In the genomic region with DNA sequence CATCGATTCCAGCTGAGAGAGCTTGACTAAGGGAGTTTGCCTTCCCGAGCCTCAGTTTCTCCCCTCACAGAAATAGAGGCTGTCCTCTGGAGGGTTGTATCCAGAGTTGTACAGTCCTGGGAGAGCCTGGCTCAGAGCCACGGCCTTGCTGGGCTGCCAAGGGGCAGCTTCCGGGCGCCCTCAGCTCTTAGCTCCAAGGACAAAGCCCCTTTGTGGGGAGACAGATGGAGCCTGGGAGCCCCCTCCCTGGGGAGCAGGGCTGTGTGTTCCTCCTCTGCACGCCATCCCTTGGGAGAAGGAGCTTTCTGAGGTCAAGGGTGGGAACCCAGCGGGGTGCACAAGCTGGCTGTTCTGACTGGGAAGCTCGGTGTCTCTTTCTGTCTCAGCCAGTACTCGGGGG, we compare ENCODE assay signal across 8 mouse cellular contexts. TPM values are rescaled to one million over a fixed set of nuclear protein-coding genes. Genes with fewer than 3 reads are reported as not detected.
DNase-seq lines count a peak whose midpoint lies in the region; ATAC-seq lines count a peak whose summit lies in the region.
"Had no signal": no experiment of that assay in that cellular context is flagged by ENCODE, and none has a peak within 500 bp of the region (broad histone marks: within the 10 kb centered on the region; RNA-seq: fewer than 3 reads in every experiment).

No protein-coding gene starts in this region.

- ATAC-seq in embryonic facial prominence, embryonic 12.5 days (ENCODE audit: insufficient number of reproducible peaks, insufficient read depth, low FRiP score, low TSS enrichment): no peak
- peak; percentile 47; the same call in 1 of the 2 replicates for ATAC-seq in hindbrain, embryonic 12.5 days (ENCODE audit: low FRiP score)
- no peak for ATAC-seq in midbrain, embryonic 15.5 days (replicated peaks)

- no peak overlapping the region for H3K4me2 ChIP-seq in embryonic facial prominence, embryonic 12.5 days (replicated peaks)
- H3K4me2 ChIP-seq in hindbrain, embryonic 12.5 days (replicated peaks): no peak overlapping the region
- no peak overlapping the region for H3K4me2 ChIP-seq in midbrain, embryonic 15.5 days

- H3K36me3 ChIP-seq in embryonic facial prominence, embryonic 12.5 days: peaks cover 50% of the 10 kb centered on the region
- H3K36me3 ChIP-seq in hindbrain, embryonic 12.5 days: peaks cover 20% of the 10 kb centered on the region; the same call in 1 of the 2 replicates
- no peaks in the 10 kb centered on the region for H3K36me3 ChIP-seq in midbrain, embryonic 15.5 days (replicated peaks)

- no peaks in the 10 kb centered on the region for H3K27me3 ChIP-seq in embryonic facial prominence, embryonic 12.5 days
- no peaks in the 10 kb centered on the region for H3K27me3 ChIP-seq in hindbrain, embryonic 12.5 days
- H3K27me3 ChIP-seq in midbrain, embryonic 15.5 days (replicated peaks): no peaks in the 10 kb centered on the region

- peak overlapping the region; percentile 87 for H3K27ac ChIP-seq in embryonic facial prominence, embryonic 12.5 days
- peak overlapping the region; percentile 36; the same call in 1 of the 2 replicates for H3K27ac ChIP-seq in hindbrain, embryonic 12.5 days
- peak overlapping the region; percentile 68 for H3K27ac ChIP-seq in midbrain, embryonic 15.5 days
- H3K27ac ChIP-seq: kidney, postnatal 0 days had no signal

- 62% methylated on average over 9 of the region's 9 CpGs for WGBS in embryonic facial prominence, embryonic 12.5 days
- 63% methylated on average over 9 of the region's 9 CpGs for WGBS in hindbrain, embryonic 12.5 days
- 54% methylated on average over 9 of the region's 9 CpGs for WGBS in midbrain, embryonic 15.5 days

- peak; percentile 70 for DNase-seq in layer of hippocampus, adult 11-12 months (ENCODE audit: low spot score)
- DNase-seq in layer of hippocampus, adult 9-10 months (ENCODE audit: low spot score): no peak
- no peak for DNase-seq in thymus, postnatal 10 days (ENCODE audit: low spot score in 2 of 2)
- no peak for DNase-seq in natural killer cell, adult 2 months (ENCODE audit: low spot score in 2 of 2)

- H3K9me3 ChIP-seq in embryonic facial prominence, embryonic 12.5 days: no peaks in the 10 kb centered on the region
- no peaks in the 10 kb centered on the region for H3K9me3 ChIP-seq in hindbrain, embryonic 12.5 days (replicated peaks)
- H3K9me3 ChIP-seq in midbrain, embryonic 15.5 days: no peaks in the 10 kb centered on the region

- no peak overlapping the region for H3K9ac ChIP-seq in embryonic facial prominence, embryonic 12.5 days
- H3K9ac ChIP-seq in hindbrain, embryonic 12.5 days: 0 out of 2 replicates have a peak overlapping the region, but pooled peaks have one; percentile 2
- no peak overlapping the region for H3K9ac ChIP-seq in midbrain, embryonic 15.5 days

- H3K4me1 ChIP-seq in embryonic facial prominence, embryonic 12.5 days: peaks cover 68% of the 10 kb centered on the region
- H3K4me1 ChIP-seq in hindbrain, embryonic 12.5 days: peaks cover 75% of the 10 kb centered on the region
- H3K4me1 ChIP-seq in midbrain, embryonic 15.5 days: peaks cover 71% of the 10 kb centered on the region

- no peak overlapping the region for H3K4me3 ChIP-seq in embryonic facial prominence, embryonic 12.5 days
- H3K4me3 ChIP-seq in hindbrain, embryonic 12.5 days: no peak overlapping the region
- no peak overlapping the region for H3K4me3 ChIP-seq in midbrain, embryonic 15.5 days

RNA-seq across cellular contexts. Expression of a gene that starts 14.2 kb away (rescaled TPM):
- polyA plus RNA-seq in embryonic facial prominence, embryonic 12.5 days (2016; fragmentation: Nextera tagmentation; extraction: Ambion mirVana): 30.8 and 37.3 TPM in 2 replicates
- polyA plus RNA-seq in hindbrain, embryonic 12.5 days (2016; fragmentation: Nextera tagmentation; extraction: Ambion mirVana): 33.6 and 35.1 TPM in 2 replicates
- 40.3 and 43.2 TPM in 2 replicates for polyA plus RNA-seq in midbrain, embryonic 15.5 days (2015; fragmentation: Nextera tagmentation; extraction: Ambion mirVana)

Comparison
In these comparisons a context has a peak if more than half of its experiments do, and no peak if none do; other contexts are left out.
1. H3K27ac ChIP-seq: peak in every context shown above with its lines; median percentile 87 in embryonic facial prominence, embryonic 12.5 days; 68 in midbrain, embryonic 15.5 days; 36 in hindbrain, embryonic 12.5 days.